Mouse (Mus musculus): Measurements from ENCODE around the gene Shpk. TPM values are rescaled to one million over a fixed set of nuclear protein-coding genes. Genes with fewer than 3 reads are reported as not detected.

Gene Shpk
- total RNA-seq, 1 experiment, result 2.3 TPM

GRCm38 (mm10) chr11:73207621-73208020, 8.4 kb downstream of the Shpk start:
- Histone ChIP-seq H3K9me3 (ENCODE audit: control insufficient read depth, insufficient read depth, low read depth, low read length) (no peaks in the 10 kb centered on the region), H3K4me1 (ENCODE audit: control insufficient read depth in 2 of 2, insufficient read depth in 2 of 2, low read length in 2 of 2, poor library complexity in 1 of 2) (no peaks in the 10 kb centered on the region), H3K27ac (ENCODE audit: insufficient read depth, low read depth, low read length, poor library complexity, severe bottlenecking) (no peak overlapping the region), H3K36me3 (ENCODE audit: control insufficient read depth, insufficient read depth, low read length, poor library complexity, severe bottlenecking) (no peaks in the 10 kb centered on the region), H3K4me3 (ENCODE audit: insufficient read depth in 1 of 2, low read depth in 1 of 2, low read length in 2 of 2, poor library complexity in 1 of 2, severe bottlenecking in 1 of 2) (no peak overlapping the region), H3K9ac (ENCODE audit: insufficient read depth, low read depth, low read length, poor library complexity, severe bottlenecking) (no peak overlapping the region)
- TF ChIP-seq MAFK (IDR thresholded peaks at IDR 0.05; ENCODE audit: insufficient read depth, low read depth, low read length) (no peak), ZNF384 (IDR thresholded peaks at IDR 0.05; ENCODE audit: low read depth, low read length) (peak; percentile 51; the same call in 1 of the 2 replicates), CHD2 (IDR thresholded peaks at IDR 0.05; ENCODE audit: low read depth, low read length) (no peak), HCFC1 (IDR thresholded peaks at IDR 0.05; ENCODE audit: borderline replicate concordance, insufficient read depth, low read length) (no peak), ZC3H11A (IDR thresholded peaks at IDR 0.05; ENCODE audit: borderline replicate concordance, low read depth, low read length) (peak; percentile 60; the same call in 1 of the 2 replicates)
- DNase-seq (ENCODE audit: low read depth, low spot score), result peak; percentile 39
- in situ Hi-C loops (cut with MboI; ENCODE audit: low sequenced_read_pairs in 2 of 2, unreplicated experiment in 2 of 2), result no loop called here

GRCm38 (mm10) chr11:73213956-73214355, 14.7 kb downstream of the Shpk start:
- H3K9me3 ChIP-seq (ENCODE audit: control insufficient read depth, insufficient read depth, low read depth, low read length), result no peaks in the 10 kb centered on the region
- TF ChIP-seq ZC3H11A (IDR thresholded peaks at IDR 0.05; ENCODE audit: borderline replicate concordance, low read depth, low read length) (no peak), MAFK (IDR thresholded peaks at IDR 0.05; ENCODE audit: insufficient read depth, low read depth, low read length) (no peak), HCFC1 (IDR thresholded peaks at IDR 0.05; ENCODE audit: borderline replicate concordance, insufficient read depth, low read length) (no peak), CHD2 (IDR thresholded peaks at IDR 0.05; ENCODE audit: low read depth, low read length) (no peak), ZNF384 (IDR thresholded peaks at IDR 0.05; ENCODE audit: low read depth, low read length) (no peak)
- no peak overlapping the region for H3K9ac ChIP-seq (ENCODE audit: insufficient read depth, low read depth, low read length, poor library complexity, severe bottlenecking)
- H3K4me3 ChIP-seq (ENCODE audit: insufficient read depth in 1 of 2, low read depth in 1 of 2, low read length in 2 of 2, poor library complexity in 1 of 2, severe bottlenecking in 1 of 2), result no peak overlapping the region
- H3K4me1 ChIP-seq (ENCODE audit: control insufficient read depth in 2 of 2, insufficient read depth in 2 of 2, low read length in 2 of 2, poor library complexity in 1 of 2), result no peaks in the 10 kb centered on the region
- DNase-seq (ENCODE audit: low read depth, low spot score), result no peak
- no peaks in the 10 kb centered on the region for H3K36me3 ChIP-seq (ENCODE audit: control insufficient read depth, insufficient read depth, low read length, poor library complexity, severe bottlenecking)
- in situ Hi-C loops (cut with MboI; ENCODE audit: low sequenced_read_pairs in 2 of 2, unreplicated experiment in 2 of 2), result no loop called here
- no peak overlapping the region for H3K27ac ChIP-seq (ENCODE audit: insufficient read depth, low read depth, low read length, poor library complexity, severe bottlenecking)

- H3K36me3 ChIP-seq (ENCODE audit: control insufficient read depth, insufficient read depth, low read length, poor library complexity, severe bottlenecking), result no peaks in the 10 kb centered on the region
- H3K9ac ChIP-seq (ENCODE audit: insufficient read depth, low read depth, low read length, poor library complexity, severe bottlenecking), result no peak overlapping the region
- H3K9me3 ChIP-seq (ENCODE audit: control insufficient read depth, insufficient read depth, low read depth, low read length), result no peaks in the 10 kb centered on the region
- no peak overlapping the region for H3K4me3 ChIP-seq (ENCODE audit: insufficient read depth in 1 of 2, low read depth in 1 of 2, low read length in 2 of 2, poor library complexity in 1 of 2, severe bottlenecking in 1 of 2)
- TF ChIP-seq HCFC1 (IDR thresholded peaks at IDR 0.05; ENCODE audit: borderline replicate concordance, insufficient read depth, low read length) (no peak), MAFK (IDR thresholded peaks at IDR 0.05; ENCODE audit: insufficient read depth, low read depth, low read length) (no peak), ZNF384 (IDR thresholded peaks at IDR 0.05; ENCODE audit: low read depth, low read length) (no peak), CHD2 (IDR thresholded peaks at IDR 0.05; ENCODE audit: low read depth, low read length) (no peak), ZC3H11A (IDR thresholded peaks at IDR 0.05; ENCODE audit: borderline replicate concordance, low read depth, low read length) (no peak)
- no peak overlapping the region for H3K27ac ChIP-seq (ENCODE audit: insufficient read depth, low read depth, low read length, poor library complexity, severe bottlenecking)
- in situ Hi-C loops (cut with MboI; ENCODE audit: low sequenced_read_pairs in 2 of 2, unreplicated experiment in 2 of 2), result no loop called here
- DNase-seq (ENCODE audit: low read depth, low spot score), result no peak
- H3K4me1 ChIP-seq (ENCODE audit: control insufficient read depth in 2 of 2, insufficient read depth in 2 of 2, low read length in 2 of 2, poor library complexity in 1 of 2), result peaks cover 0 to 2% of the 10 kb centered on the region in 2 experiments; a peak in 1 of 4 replicates
These were observed 20.4 kb downstream of the Shpk start for GRCm38 (mm10) chr11:73219671-73220070.

- Histone ChIP-seq H3K27ac (ENCODE audit: insufficient read depth, low read depth, low read length, poor library complexity, severe bottlenecking) (no peak overlapping the region), H3K9me3 (ENCODE audit: control insufficient read depth, insufficient read depth, low read depth, low read length) (no peaks in the 10 kb centered on the region), H3K4me3 (ENCODE audit: insufficient read depth in 1 of 2, low read depth in 1 of 2, low read length in 2 of 2, poor library complexity in 1 of 2, severe bottlenecking in 1 of 2) (no peak overlapping the region), H3K9ac (ENCODE audit: insufficient read depth, low read depth, low read length, poor library complexity, severe bottlenecking) (no peak overlapping the region), H3K36me3 (ENCODE audit: control insufficient read depth, insufficient read depth, low read length, poor library complexity, severe bottlenecking) (no peaks in the 10 kb centered on the region), H3K4me1 (ENCODE audit: control insufficient read depth in 2 of 2, insufficient read depth in 2 of 2, low read length in 2 of 2, poor library complexity in 1 of 2) (peaks cover 0 to 2% of the 10 kb centered on the region in 2 experiments; a peak in 1 of 4 replicates)
- TF ChIP-seq MAFK (IDR thresholded peaks at IDR 0.05; ENCODE audit: insufficient read depth, low read depth, low read length) (no peak), ZC3H11A (IDR thresholded peaks at IDR 0.05; ENCODE audit: borderline replicate concordance, low read depth, low read length) (no peak), CHD2 (IDR thresholded peaks at IDR 0.05; ENCODE audit: low read depth, low read length) (no peak)
- in situ Hi-C loops (cut with MboI; ENCODE audit: low sequenced_read_pairs in 2 of 2, unreplicated experiment in 2 of 2), result no loop called here
- no peak for DNase-seq (ENCODE audit: low read depth, low spot score)
These were observed 21.4 kb downstream of the Shpk start for GRCm38 (mm10) chr11:73220651-73221050.

- no peak overlapping the region for H3K27ac ChIP-seq (ENCODE audit: insufficient read depth, low read depth, low read length, poor library complexity, severe bottlenecking)
- no peak overlapping the region for H3K4me3 ChIP-seq (ENCODE audit: insufficient read depth in 1 of 2, low read depth in 1 of 2, low read length in 2 of 2, poor library complexity in 1 of 2, severe bottlenecking in 1 of 2)
- TF ChIP-seq ZC3H11A (IDR thresholded peaks at IDR 0.05; ENCODE audit: borderline replicate concordance, low read depth, low read length) (no peak), HCFC1 (IDR thresholded peaks at IDR 0.05; ENCODE audit: borderline replicate concordance, insufficient read depth, low read length) (no peak)
- no peaks in the 10 kb centered on the region for H3K36me3 ChIP-seq (ENCODE audit: control insufficient read depth, insufficient read depth, low read length, poor library complexity, severe bottlenecking)
- no peak overlapping the region for H3K9ac ChIP-seq (ENCODE audit: insufficient read depth, low read depth, low read length, poor library complexity, severe bottlenecking)
- peaks cover 0 to 2% of the 10 kb centered on the region in 2 experiments; a peak in 1 of 4 replicates for H3K4me1 ChIP-seq (ENCODE audit: control insufficient read depth in 2 of 2, insufficient read depth in 2 of 2, low read length in 2 of 2, poor library complexity in 1 of 2)
- no peaks in the 10 kb centered on the region for H3K9me3 ChIP-seq (ENCODE audit: control insufficient read depth, insufficient read depth, low read depth, low read length)
- no peak for DNase-seq (ENCODE audit: low read depth, low spot score)
- in situ Hi-C loops (cut with MboI; ENCODE audit: low sequenced_read_pairs in 2 of 2, unreplicated experiment in 2 of 2), result no loop called here
These were observed 23.6 kb downstream of the Shpk start for GRCm38 (mm10) chr11:73222846-73223245.

All from ES-E14 (cell line).